Mouse (Mus musculus) hindbrain, embryonic 10.5 days (tissue): Measurements from ENCODE around the gene Akap2. TPM values are rescaled to one million over a fixed set of nuclear protein-coding genes. Genes with fewer than 3 reads are reported as not detected.

Experiments used
- DNase-seq: peaks from one replicate; pipeline ENCODE4 v3.0.0-alpha.2; 2017; ENCODE audit warnings: low spot score
- H3K27ac ChIP-seq: fragments of 300-500 bp; sonication (generic); 2 replicates; pipeline ENCODE4 v1.5.1; 2016; ENCODE audit warnings: mild to moderate bottlenecking, moderate library complexity
- H3K27me3 ChIP-seq: fragments of 300-500 bp; sonication (generic); 2 replicates; pipeline ENCODE4 v1.6.1; 2016; ENCODE audit warnings: mild to moderate bottlenecking; ENCODE audit not compliant: poor library complexity, insufficient read depth, severe bottlenecking
- H3K36me3 ChIP-seq: fragments of 300-500 bp; sonication (generic); 2 replicates; pipeline ENCODE4 v1.6.1; 2016; ENCODE audit warnings: mild to moderate bottlenecking, moderate library complexity
- H3K4me1 ChIP-seq: fragments of 300-500 bp; sonication (generic); replicated peaks from 2 replicates; pipeline ENCODE4 v1.6.1; 2016; ENCODE audit warnings: mild to moderate bottlenecking
- H3K4me3 ChIP-seq: fragments of 300-500 bp; sonication (generic); 2 replicates; pipeline ENCODE4 v1.5.1; 2016; ENCODE audit warnings: mild to moderate bottlenecking, moderate library complexity
- H3K9me3 ChIP-seq: fragments of 300-500 bp; sonication (generic); 2 replicates; pipeline ENCODE4 v1.6.1; 2016; ENCODE audit warnings: mild to moderate bottlenecking, moderate library complexity
- WGBS: fragments of 180-500 bp; shearing (Covaris S2); methylation state at CpG from one replicate; pipeline ENCODE4 v1.1.7; 2016; 5-methylcytosine and 5-hydroxymethylcytosine counted together
- polyA plus RNA-seq: library from polyadenylated mRNA; unstranded; fragments of >200 nt; fragmentation: Nextera tagmentation; extraction: Ambion mirVana; gene quantifications from 2 replicates; pipeline ENCODE4 v1.2.1, GENCODE M21; 2016

The Akap2 gene
- polyA plus RNA-seq, 1 experiment from 2014 or later = 30.2 TPM

GRCm38 (mm10) chr4:57738856-57739552 lies 21.5 kb downstream of the Akap2 start:
- DNase-seq = no peak
- 49% methylated on average over 8 of the region's 8 CpGs for WGBS
- no peak overlapping the region for H3K27ac ChIP-seq

GRCm38 (mm10) chr4:57743325-57743929 lies 26.0 kb downstream of the Akap2 start:
- no peak for DNase-seq
- H3K27me3 ChIP-seq = no peaks in the 10 kb centered on the region
- WGBS = 87% methylated on average over 11 of the region's 11 CpGs
- H3K27ac ChIP-seq = no peak overlapping the region
- no peaks in the 10 kb centered on the region for H3K36me3 ChIP-seq
- H3K4me3 ChIP-seq = no peak overlapping the region
- H3K4me1 ChIP-seq = peaks cover 25% of the 10 kb centered on the region
- H3K9me3 ChIP-seq = peaks cover 5% of the 10 kb centered on the region; the same call in 1 of the 2 replicates

More at GRCm38 (mm10) chr4:57738856-57739552, 21.5 kb downstream of the Akap2 start:
- Histone ChIP-seq H3K4me3 (no peak overlapping the region), H3K36me3 (no peaks in the 10 kb centered on the region), H3K4me1 (peaks cover 11% of the 10 kb centered on the region), H3K27me3 (no peaks in the 10 kb centered on the region), H3K9me3 (no peaks in the 10 kb centered on the region)

- Histone ChIP-seq H3K36me3 (no peaks in the 10 kb centered on the region), H3K4me1 (peaks cover 25% of the 10 kb centered on the region), H3K27me3 (no peaks in the 10 kb centered on the region), H3K4me3 (no peak overlapping the region), H3K9me3 (peaks cover under 1% of the 10 kb centered on the region; the same call in 1 of the 2 replicates), H3K27ac (peak overlapping the region; percentile 41; the same call in 1 of the 2 replicates)
- DNase-seq = no peak
- 84% methylated on average over 4 of the region's 4 CpGs for WGBS
Observed at GRCm38 (mm10) chr4:57750651-57751050, 33.2 kb downstream of the Akap2 start.

GRCm38 (mm10) chr4:57751054-57751453 lies 33.6 kb downstream of the Akap2 start:
- WGBS = 78% methylated on average over 4 of the region's 4 CpGs
- peaks cover 25% of the 10 kb centered on the region for H3K4me1 ChIP-seq
- DNase-seq = no peak
- no peaks in the 10 kb centered on the region for H3K27me3 ChIP-seq
- no peaks in the 10 kb centered on the region; the same call in 1 of the 2 replicates for H3K9me3 ChIP-seq
- H3K27ac ChIP-seq = peak overlapping the region; percentile 41; the same call in 1 of the 2 replicates
- H3K4me3 ChIP-seq = no peak overlapping the region
- H3K36me3 ChIP-seq = no peaks in the 10 kb centered on the region

- Histone ChIP-seq H3K4me3 (no peak overlapping the region), H3K9me3 (no peaks in the 10 kb centered on the region), H3K36me3 (no peaks in the 10 kb centered on the region), H3K27me3 (no peaks in the 10 kb centered on the region), H3K27ac (peak overlapping the region; percentile 41; the same call in 1 of the 2 replicates), H3K4me1 (peaks cover 25% of the 10 kb centered on the region)
- WGBS = 86% methylated on average over 11 of the region's 11 CpGs
- DNase-seq = no peak
Observed at GRCm38 (mm10) chr4:57751566-57751965, 34.1 kb downstream of the Akap2 start.

GRCm38 (mm10) chr4:57755085-57755484 lies 37.6 kb downstream of the Akap2 start:
- Histone ChIP-seq H3K4me3 (no peak overlapping the region), H3K4me1 (peaks cover 25% of the 10 kb centered on the region), H3K36me3 (no peaks in the 10 kb centered on the region), H3K27ac (no peak overlapping the region), H3K27me3 (no peaks in the 10 kb centered on the region), H3K9me3 (no peaks in the 10 kb centered on the region)
- DNase-seq = no peak
- 92% methylated on average over 11 of the region's 11 CpGs for WGBS

- DNase-seq = peak; percentile 36
- no peaks in the 10 kb centered on the region for H3K9me3 ChIP-seq
- H3K27me3 ChIP-seq = no peaks in the 10 kb centered on the region
- H3K4me3 ChIP-seq = no peak overlapping the region
- H3K27ac ChIP-seq = peak overlapping the region; percentile 46
- peaks cover 23% of the 10 kb centered on the region for H3K4me1 ChIP-seq
- 44% methylated on average over 11 of the region's 11 CpGs for WGBS
- no peaks in the 10 kb centered on the region for H3K36me3 ChIP-seq
Observed at GRCm38 (mm10) chr4:57757997-57758396, 40.5 kb downstream of the Akap2 start.

GRCm38 (mm10) chr4:57762424-57762823 lies 45.0 kb downstream of the Akap2 start:
- Histone ChIP-seq H3K27ac (peak overlapping the region; percentile 72), H3K4me1 (peaks cover 50% of the 10 kb centered on the region), H3K9me3 (no peaks in the 10 kb centered on the region), H3K27me3 (no peaks in the 10 kb centered on the region), H3K36me3 (no peaks in the 10 kb centered on the region), H3K4me3 (no peak overlapping the region)
- DNase-seq = peak; percentile 8
- 56% methylated on average over 7 of the region's 7 CpGs for WGBS

GRCm38 (mm10) chr4:57764392-57764791 lies 46.9 kb downstream of the Akap2 start:
- Histone ChIP-seq H3K36me3 (no peaks in the 10 kb centered on the region), H3K4me3 (no peak overlapping the region), H3K4me1 (peaks cover 47% of the 10 kb centered on the region), H3K27ac (peak overlapping the region; percentile 84; the same call in 1 of the 2 replicates), H3K27me3 (no peaks in the 10 kb centered on the region), H3K9me3 (no peaks in the 10 kb centered on the region)
- WGBS = 83% methylated on average over 1 of the region's 1 CpGs
- no peak for DNase-seq

- DNase-seq = no peak
- Histone ChIP-seq H3K9me3 (no peaks in the 10 kb centered on the region), H3K27ac (peak overlapping the region; percentile 84), H3K27me3 (no peaks in the 10 kb centered on the region), H3K36me3 (no peaks in the 10 kb centered on the region), H3K4me3 (no peak overlapping the region), H3K4me1 (peaks cover 48% of the 10 kb centered on the region)
- WGBS = 87% methylated on average over 1 of the region's 1 CpGs
Observed at GRCm38 (mm10) chr4:57764926-57765325, 47.5 kb downstream of the Akap2 start.

GRCm38 (mm10) chr4:57765806-57766205 lies 48.3 kb downstream of the Akap2 start:
- Histone ChIP-seq H3K27ac (peak overlapping the region; percentile 84), H3K4me3 (no peak overlapping the region), H3K9me3 (no peaks in the 10 kb centered on the region), H3K4me1 (peaks cover 55% of the 10 kb centered on the region), H3K36me3 (no peaks in the 10 kb centered on the region), H3K27me3 (no peaks in the 10 kb centered on the region)
- DNase-seq = peak; percentile 74
- WGBS = 3% methylated on average over 4 of the region's 4 CpGs

GRCm38 (mm10) chr4:57769007-57769406 lies 51.5 kb downstream of the Akap2 start:
- H3K27me3 ChIP-seq = no peaks in the 10 kb centered on the region
- H3K4me3 ChIP-seq = no peak overlapping the region
- no peaks in the 10 kb centered on the region for H3K9me3 ChIP-seq
- WGBS = 64% methylated on average over 3 of the region's 3 CpGs
- no peaks in the 10 kb centered on the region for H3K36me3 ChIP-seq
- peak overlapping the region; percentile 35; the same call in 1 of the 2 replicates for H3K27ac ChIP-seq
- DNase-seq = no peak
- peaks cover 52% of the 10 kb centered on the region for H3K4me1 ChIP-seq

GRCm38 (mm10) chr4:57770185-57770823 lies 52.8 kb downstream of the Akap2 start:
- H3K4me3 ChIP-seq = no peak overlapping the region
- peak overlapping the region; percentile 37; the same call in 1 of the 2 replicates for H3K27ac ChIP-seq
- WGBS = 58% methylated on average over 4 of the region's 4 CpGs

More at GRCm38 (mm10) chr4:57770185-57770823, 52.8 kb downstream of the Akap2 start:
- Histone ChIP-seq H3K9me3 (no peaks in the 10 kb centered on the region), H3K27me3 (no peaks in the 10 kb centered on the region), H3K4me1 (peaks cover 42% of the 10 kb centered on the region), H3K36me3 (no peaks in the 10 kb centered on the region)
- DNase-seq = no peak
